Mouse (Mus musculus) lung, embryonic 14.5 days (tissue): Measurements from ENCODE around the gene Ppp4r3b. TPM values are rescaled to one million over a fixed set of nuclear protein-coding genes. Genes with fewer than 3 reads are reported as not detected.

Experiments
- ATAC-seq: fragments of 200-750 bp; cut with Nextera tagmentation; 2 replicates; pipeline ENCODE4 v1.8.0; 2017; ENCODE audit warnings: mild to moderate bottlenecking, moderate TSS enrichment, moderate library complexity; ENCODE audit not compliant: insufficient read depth
- DNase-seq: peaks from one replicate; pipeline ENCODE4 v3.0.0-alpha.2; 2015
- H3K27ac ChIP-seq: fragments of 300-500 bp; sonication (generic); 2 replicates; pipeline ENCODE4 v1.5.1; 2014; ENCODE audit warnings: low read depth, mild to moderate bottlenecking, moderate library complexity
- H3K27me3 ChIP-seq: fragments of 300-500 bp; sonication (generic); 2 replicates; pipeline ENCODE4 v1.6.1; 2014; ENCODE audit warnings: low read length, control low read depth; ENCODE audit not compliant: insufficient read depth
- H3K36me3 ChIP-seq: fragments of 300-500 bp; sonication (generic); 2 replicates; pipeline ENCODE4 v1.6.1; 2014; ENCODE audit warnings: control low read depth; ENCODE audit not compliant: insufficient read depth
- H3K4me1 ChIP-seq: fragments of 300-500 bp; sonication (generic); 2 replicates; pipeline ENCODE4 v1.6.1; 2014; ENCODE audit warnings: antibody characterized with exemption, control low read depth; ENCODE audit not compliant: insufficient read depth
- H3K4me2 ChIP-seq: fragments of 300-500 bp; sonication (generic); 2 replicates; pipeline ENCODE4 v1.6.1; 2014; ENCODE audit warnings: mild to moderate bottlenecking
- H3K4me3 ChIP-seq: fragments of 300-500 bp; sonication (generic); 2 replicates; pipeline ENCODE4 v1.5.1; 2014; ENCODE audit warnings: low read depth, low read length
- H3K9ac ChIP-seq: fragments of 300-500 bp; sonication (generic); 2 replicates; pipeline ENCODE4 v1.6.1; 2014
- H3K9me3 ChIP-seq: fragments of 300-500 bp; sonication (generic); 2 replicates; pipeline ENCODE4 v1.6.1; 2016; ENCODE audit warnings: low read depth, low read length, control low read depth
- CTCF ChIP-seq: IDR thresholded peaks from 2 replicates; pipeline ENCODE4 v1.5.1; 2016; ENCODE audit warnings: antibody characterized with exemption, low read depth
- WGBS: fragments of 180-500 bp; shearing (Covaris S2); extraction: QIAGEN DNeasy Blood & Tissue Kit; methylation state at CpG from one replicate; pipeline ENCODE4 v1.1.7; 2014; 5-methylcytosine and 5-hydroxymethylcytosine counted together
- polyA plus RNA-seq: library from polyadenylated mRNA; unstranded; fragments of >200 nt; fragmentation: Nextera tagmentation; extraction: Ambion mirVana; gene quantifications from 2 replicates; pipeline ENCODE4 v1.2.1, GENCODE M21; 2014

The Ppp4r3b gene
- polyA plus RNA-seq, 1 experiment from 2014 or later = 84.6 TPM

DNA sequence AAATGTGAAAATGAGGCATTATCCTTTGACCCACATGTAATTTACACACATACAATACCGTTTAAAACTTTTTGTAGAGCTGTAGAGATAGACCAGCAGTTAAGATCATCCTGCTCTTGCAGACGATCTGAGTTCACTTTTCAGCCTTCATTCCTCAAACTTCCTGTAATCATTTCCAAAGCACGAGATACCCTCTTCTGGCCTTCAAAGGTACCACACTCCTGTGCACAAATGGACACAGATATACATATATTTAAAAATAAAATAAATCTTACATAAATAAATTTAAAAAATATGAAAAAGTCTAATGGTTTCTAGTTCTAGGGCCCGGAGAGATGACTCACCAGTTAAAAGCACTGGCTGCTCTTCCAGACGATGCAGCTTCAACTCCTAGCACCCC lies 31.0 kb downstream of the Ppp4r3b start:
- Histone ChIP-seq H3K9ac (no peak overlapping the region), H3K27ac (no peak overlapping the region), H3K4me2 (no peak overlapping the region), H3K4me1 (no peaks in the 10 kb centered on the region), H3K9me3 (no peaks in the 10 kb centered on the region), H3K4me3 (no peak overlapping the region), H3K27me3 (no peaks in the 10 kb centered on the region), H3K36me3 (peaks cover 57% of the 10 kb centered on the region)
- peak; percentile 26; the same call in 1 of the 2 replicates for TF ChIP-seq CTCF
- no peak for ATAC-seq
- peak; percentile 7 for DNase-seq
- 75% methylated on average over 5 of the region's 5 CpGs for WGBS

DNA sequence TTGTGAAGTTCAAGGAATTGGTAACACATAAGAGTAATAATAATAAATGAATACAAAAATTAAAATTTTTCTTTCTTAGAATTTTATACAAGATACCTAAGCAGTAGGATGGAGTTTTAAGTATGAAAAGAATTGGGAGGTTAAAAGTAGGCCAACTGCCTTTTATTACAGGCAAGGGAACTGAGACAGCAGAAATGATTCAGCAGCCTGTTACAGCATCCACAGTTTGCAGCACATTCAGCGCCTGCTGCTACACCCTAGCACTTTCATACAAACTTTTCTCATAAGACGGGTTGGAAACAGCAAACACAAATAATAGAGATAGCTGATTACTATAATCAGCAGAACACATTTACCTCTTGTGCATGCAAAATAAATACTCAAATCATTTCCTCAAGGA lies 37.1 kb downstream of the Ppp4r3b start:
- no peak overlapping the region for H3K4me3 ChIP-seq
- H3K9me3 ChIP-seq = no peaks in the 10 kb centered on the region
- H3K36me3 ChIP-seq = peaks cover 57% of the 10 kb centered on the region
- 85% methylated on average over 2 of the region's 2 CpGs for WGBS
- TF ChIP-seq CTCF = no peak
- H3K27me3 ChIP-seq = no peaks in the 10 kb centered on the region
- ATAC-seq (no peak), DNase-seq (no peak)
- H3K4me1 ChIP-seq = no peaks in the 10 kb centered on the region
- H3K9ac ChIP-seq = no peak overlapping the region
- no peak overlapping the region for H3K4me2 ChIP-seq
- no peak overlapping the region for H3K27ac ChIP-seq

GRCm38 (mm10) chr11:29216196-29216595 lies 43.5 kb downstream of the Ppp4r3b start:
- 82% methylated on average over 2 of the region's 2 CpGs for WGBS

GRCm38 (mm10) chr11:29219055-29219454 lies 46.4 kb downstream of the Ppp4r3b start:
- Histone ChIP-seq H3K4me3 (no peak overlapping the region), H3K4me1 (no peaks in the 10 kb centered on the region), H3K27ac (no peak overlapping the region), H3K27me3 (no peaks in the 10 kb centered on the region), H3K4me2 (no peak overlapping the region), H3K9me3 (no peaks in the 10 kb centered on the region), H3K36me3 (peaks cover 84% of the 10 kb centered on the region), H3K9ac (no peak overlapping the region)
- no peak for DNase-seq
- no peak for TF ChIP-seq CTCF
- no peak for ATAC-seq

More at GRCm38 (mm10) chr11:29216196-29216595, 43.5 kb downstream of the Ppp4r3b start:
- H3K4me1 ChIP-seq = no peaks in the 10 kb centered on the region
- peaks cover 77% of the 10 kb centered on the region for H3K36me3 ChIP-seq
- no peak overlapping the region for H3K4me3 ChIP-seq
- no peak overlapping the region for H3K4me2 ChIP-seq
- no peaks in the 10 kb centered on the region for H3K27me3 ChIP-seq
- H3K9me3 ChIP-seq = no peaks in the 10 kb centered on the region
- DNase-seq = no peak
- ATAC-seq = no peak
- no peak overlapping the region for H3K9ac ChIP-seq
- TF ChIP-seq CTCF = no peak
- no peak overlapping the region for H3K27ac ChIP-seq

- Histone ChIP-seq H3K9ac (no peak overlapping the region), H3K9me3 (no peaks in the 10 kb centered on the region), H3K4me2 (no peak overlapping the region), H3K4me3 (no peak overlapping the region), H3K27me3 (no peaks in the 10 kb centered on the region), H3K36me3 (peaks cover 78% of the 10 kb centered on the region), H3K4me1 (no peaks in the 10 kb centered on the region), H3K27ac (no peak overlapping the region)
- 62% methylated on average over 5 of the region's 5 CpGs for WGBS
- ATAC-seq (no peak), DNase-seq (no peak)
- TF ChIP-seq CTCF = no peak
Measured at GRCm38 (mm10) chr11:29222310-29222709, 49.6 kb downstream of the Ppp4r3b start.

DNA sequence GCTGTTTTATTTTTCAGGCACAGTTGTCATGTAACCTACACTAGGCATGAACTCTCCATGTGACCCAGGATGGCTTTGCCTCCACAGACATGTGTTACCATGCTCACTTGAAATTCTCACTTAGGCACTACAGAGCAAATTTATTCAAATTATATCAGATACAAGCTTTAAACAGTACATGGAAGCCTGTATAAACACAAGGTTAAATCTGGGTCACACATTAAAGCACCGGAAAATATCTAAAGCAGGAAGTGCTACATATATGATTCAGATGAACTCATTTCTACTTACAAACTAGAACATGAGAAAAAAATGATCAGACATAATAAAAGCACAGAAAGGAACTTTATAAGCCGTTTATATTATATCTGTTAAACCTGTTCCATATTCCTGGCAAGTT lies 52.1 kb downstream of the Ppp4r3b start:
- H3K27ac ChIP-seq = no peak overlapping the region
- H3K4me1 ChIP-seq = no peaks in the 10 kb centered on the region
- H3K9ac ChIP-seq = no peak overlapping the region
- WGBS = 84% methylated on average over 2 of the region's 2 CpGs
- H3K36me3 ChIP-seq = peaks cover 79% of the 10 kb centered on the region
- no peak overlapping the region for H3K4me2 ChIP-seq
- ATAC-seq (no peak), DNase-seq (no peak)
- no peak for TF ChIP-seq CTCF
- no peak overlapping the region for H3K4me3 ChIP-seq
- no peaks in the 10 kb centered on the region for H3K27me3 ChIP-seq
- H3K9me3 ChIP-seq = no peaks in the 10 kb centered on the region

DNA sequence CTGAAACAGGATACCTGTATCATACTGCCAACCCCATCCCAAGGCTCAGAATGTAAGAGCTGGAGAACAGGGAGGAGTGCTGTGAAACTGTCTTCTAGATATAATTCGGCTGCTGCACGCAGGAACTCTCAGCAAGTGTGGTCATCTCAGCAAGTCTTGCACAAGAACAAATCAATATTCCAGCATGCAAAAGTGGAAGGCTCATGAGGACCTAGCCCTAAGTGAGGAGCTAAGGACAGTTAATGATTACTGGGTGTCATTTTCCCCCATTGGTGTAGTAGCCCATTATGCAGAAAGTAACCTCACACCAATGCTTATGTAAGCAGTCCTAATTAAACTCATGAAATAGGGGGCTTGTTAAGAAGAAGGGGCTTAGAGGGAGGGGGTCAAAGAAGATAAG lies 56.3 kb downstream of the Ppp4r3b start:
- H3K9ac ChIP-seq = no peak overlapping the region
- no peaks in the 10 kb centered on the region for H3K4me1 ChIP-seq
- no peak overlapping the region for H3K4me2 ChIP-seq
- TF ChIP-seq CTCF = no peak
- H3K36me3 ChIP-seq = peaks cover 50% of the 10 kb centered on the region
- no peak for DNase-seq
- H3K9me3 ChIP-seq = no peaks in the 10 kb centered on the region
- no peaks in the 10 kb centered on the region for H3K27me3 ChIP-seq
- H3K4me3 ChIP-seq = no peak overlapping the region
- ATAC-seq = no peak
- no peak overlapping the region for H3K27ac ChIP-seq
- WGBS = 91% methylated on average over 2 of the region's 2 CpGs

GRCm38 (mm10) chr11:29233569-29233968 lies 60.9 kb downstream of the Ppp4r3b start:
- Histone ChIP-seq H3K27ac (no peak overlapping the region), H3K27me3 (no peaks in the 10 kb centered on the region), H3K9me3 (no peaks in the 10 kb centered on the region), H3K4me3 (no peak overlapping the region), H3K4me2 (no peak overlapping the region), H3K4me1 (no peaks in the 10 kb centered on the region), H3K9ac (no peak overlapping the region), H3K36me3 (peaks cover 18% of the 10 kb centered on the region)
- TF ChIP-seq CTCF = no peak
- DNase-seq = no peak
- WGBS = 58% methylated on average over 1 of the region's 1 CpGs
- no peak for ATAC-seq
